Mouse (Mus musculus) skeletal muscle tissue, adult 2 months (tissue): ENCODE measurements around the gene Pin1rt1.

Source experiments
- DNase-seq: peaks from one replicate; pipeline ENCODE4 v3.0.0-alpha.2; 2012; ENCODE audit warnings: low read depth, low spot score

The Pin1rt1 gene

GRCm38 (mm10) chr2:104716279-104716678 lies at the start of gene Pin1rt1:
Gene Pin1rt1, minus strand, starts transcription at chr2:104716379.
- DNase-seq = no peak

DNA sequence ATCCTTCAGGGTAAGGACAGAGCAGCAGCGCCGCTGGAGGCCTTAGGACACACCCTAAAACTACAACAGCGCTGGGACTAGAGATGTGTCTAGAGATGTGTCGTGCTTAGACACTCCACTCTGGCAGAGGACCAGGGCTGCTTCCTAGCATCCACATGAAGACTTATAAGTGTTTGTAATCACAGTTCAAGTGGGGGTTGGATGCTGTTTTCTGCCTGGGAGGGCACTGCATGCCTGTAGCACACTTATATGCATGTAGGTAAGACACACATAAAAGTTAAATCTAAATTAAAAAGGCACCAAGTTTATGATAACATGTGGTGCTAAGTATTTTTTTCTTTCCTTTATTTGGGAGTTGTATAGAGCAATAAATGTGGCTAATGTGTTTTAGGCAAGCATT lies 47.8 kb upstream of the Pin1rt1 start:
- no peak for DNase-seq

- no peak for DNase-seq
These were observed 47.0 kb upstream of the Pin1rt1 start for GRCm38 (mm10) chr2:104763134-104763703.

GRCm38 (mm10) chr2:104750611-104751010 lies 34.4 kb upstream of the Pin1rt1 start:
- DNase-seq = no peak

DNA sequence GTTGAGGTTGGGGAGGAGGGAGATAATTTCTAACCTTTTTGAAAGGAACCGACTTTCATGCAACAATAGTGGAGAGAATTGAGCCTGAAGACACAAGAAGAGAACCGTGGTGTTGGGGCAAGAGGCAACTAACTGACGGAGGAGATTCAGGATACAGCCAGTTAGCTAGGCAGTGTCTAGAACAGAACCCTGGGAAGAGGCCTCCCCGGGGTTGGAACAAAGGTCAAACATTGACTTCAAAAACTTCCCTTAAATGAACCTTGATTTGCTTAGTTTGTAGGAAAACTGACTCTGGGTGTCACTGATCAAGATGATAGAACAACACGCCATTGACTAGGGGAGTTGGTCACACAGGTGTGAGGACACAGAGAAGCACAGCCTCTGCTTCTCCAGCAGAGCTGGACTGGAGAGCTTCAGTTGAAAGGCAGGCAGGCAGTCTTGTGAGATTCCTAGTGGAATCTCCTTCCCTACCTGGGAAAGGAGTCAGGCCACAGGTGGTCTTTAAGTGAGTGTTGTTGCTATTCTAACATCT lies 32.5 kb upstream of the Pin1rt1 start:
- DNase-seq = no peak

- no peak for DNase-seq
These were observed 30.1 kb upstream of the Pin1rt1 start for GRCm38 (mm10) chr2:104746251-104746650.

DNA sequence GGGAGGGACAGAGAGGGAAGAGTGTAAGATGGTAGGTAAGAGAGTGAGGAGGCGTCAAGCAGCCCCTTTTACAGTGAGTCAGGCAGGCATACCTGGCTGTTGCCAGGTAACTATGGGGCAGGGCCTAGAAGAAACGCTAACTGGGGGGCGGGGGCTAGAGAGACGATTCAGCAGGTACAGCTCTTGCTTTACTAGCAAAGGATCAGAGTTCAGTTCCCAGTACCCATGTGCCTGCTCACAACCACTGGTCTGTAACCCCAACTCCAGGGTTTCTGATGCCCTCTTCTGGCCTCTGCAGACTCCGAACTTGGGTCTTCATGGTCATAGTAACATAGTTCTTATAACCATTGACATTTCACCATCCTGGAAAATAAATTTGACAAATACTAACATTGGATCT lies 27.8 kb upstream of the Pin1rt1 start:
- DNase-seq = no peak

DNA sequence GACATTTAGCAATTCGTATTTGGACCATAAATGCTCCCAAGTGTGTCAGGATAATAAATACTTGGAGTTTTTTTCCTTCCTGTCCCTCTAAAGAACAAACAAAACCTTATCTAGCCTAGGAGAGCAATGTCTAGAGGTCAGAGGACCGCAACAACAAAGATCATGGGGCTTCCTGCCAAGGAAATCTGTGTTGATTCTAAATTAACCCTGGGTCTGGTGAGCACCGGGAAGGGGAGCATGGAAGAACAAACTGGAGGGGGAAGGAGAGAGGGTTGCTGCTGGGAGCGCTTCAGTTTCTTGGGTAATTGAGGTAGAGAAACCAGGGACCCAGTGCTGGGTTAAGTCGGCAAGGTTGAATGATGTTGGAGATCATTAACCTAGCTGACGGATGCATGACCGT lies 27.0 kb upstream of the Pin1rt1 start:
- no peak for DNase-seq

DNA sequence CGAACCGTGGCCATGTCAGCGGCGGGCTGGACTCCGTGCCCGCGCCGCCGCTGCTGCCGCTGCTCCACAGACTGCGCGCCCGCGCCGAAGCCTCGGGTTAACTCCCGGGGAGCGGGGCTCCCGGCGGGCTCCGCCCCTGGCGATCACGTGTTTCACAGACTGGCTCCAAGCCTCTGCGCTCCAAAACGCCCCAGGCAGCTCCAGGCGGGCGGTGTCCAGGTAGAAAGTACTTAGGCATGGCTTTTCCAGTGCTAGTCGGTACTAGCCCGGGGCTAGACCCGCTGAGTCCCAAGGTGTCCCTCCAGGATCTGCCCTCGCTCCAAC lies 26.5 kb upstream of the Pin1rt1 start, which contains the start of gene Depdc7:
Gene Depdc7 (minus strand): TSS at position 138 of the 324 bp plus-strand sequence.
- DNase-seq = peak; percentile 63

DNA sequence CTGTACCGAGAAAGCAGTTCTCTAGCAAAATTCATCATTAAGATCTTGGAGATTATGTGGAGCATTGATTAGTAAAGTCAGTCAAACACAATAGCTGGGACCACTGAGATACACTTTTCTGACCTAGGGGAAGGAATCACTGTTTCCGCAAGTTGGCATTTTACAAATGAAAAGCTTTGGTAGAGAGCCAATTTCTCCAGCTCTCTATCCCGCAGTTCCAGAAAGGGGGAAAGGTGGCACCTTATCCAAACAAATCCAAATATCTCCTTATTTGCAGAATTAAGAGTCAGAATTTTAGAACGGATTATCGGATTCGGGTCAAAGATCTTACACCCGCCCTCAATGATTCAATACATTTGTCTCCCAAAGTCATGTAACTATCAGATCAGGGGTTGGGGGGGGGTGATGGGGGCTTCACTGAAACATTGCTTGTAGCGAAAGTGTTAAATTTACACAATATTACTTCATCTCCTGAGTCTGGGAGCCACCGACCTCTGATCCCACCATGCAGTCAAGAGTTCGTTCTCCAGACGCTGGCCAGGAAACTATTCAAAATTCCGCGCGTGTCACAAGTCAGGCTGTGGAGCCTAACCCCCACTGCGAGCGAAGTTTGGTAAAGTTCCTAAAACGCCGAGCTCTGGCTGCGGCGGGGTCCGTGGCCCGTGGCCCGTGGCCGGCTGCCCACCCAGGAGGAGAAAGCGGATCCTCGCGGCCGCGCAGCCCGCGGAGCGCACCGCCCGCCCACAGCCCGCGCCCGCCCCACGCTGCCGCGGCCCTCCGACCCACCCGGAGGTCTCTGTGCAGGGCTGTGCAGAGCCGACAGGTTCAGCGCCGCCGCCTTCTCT lies 25.9 kb upstream of the Pin1rt1 start:
- DNase-seq = no peak

DNA sequence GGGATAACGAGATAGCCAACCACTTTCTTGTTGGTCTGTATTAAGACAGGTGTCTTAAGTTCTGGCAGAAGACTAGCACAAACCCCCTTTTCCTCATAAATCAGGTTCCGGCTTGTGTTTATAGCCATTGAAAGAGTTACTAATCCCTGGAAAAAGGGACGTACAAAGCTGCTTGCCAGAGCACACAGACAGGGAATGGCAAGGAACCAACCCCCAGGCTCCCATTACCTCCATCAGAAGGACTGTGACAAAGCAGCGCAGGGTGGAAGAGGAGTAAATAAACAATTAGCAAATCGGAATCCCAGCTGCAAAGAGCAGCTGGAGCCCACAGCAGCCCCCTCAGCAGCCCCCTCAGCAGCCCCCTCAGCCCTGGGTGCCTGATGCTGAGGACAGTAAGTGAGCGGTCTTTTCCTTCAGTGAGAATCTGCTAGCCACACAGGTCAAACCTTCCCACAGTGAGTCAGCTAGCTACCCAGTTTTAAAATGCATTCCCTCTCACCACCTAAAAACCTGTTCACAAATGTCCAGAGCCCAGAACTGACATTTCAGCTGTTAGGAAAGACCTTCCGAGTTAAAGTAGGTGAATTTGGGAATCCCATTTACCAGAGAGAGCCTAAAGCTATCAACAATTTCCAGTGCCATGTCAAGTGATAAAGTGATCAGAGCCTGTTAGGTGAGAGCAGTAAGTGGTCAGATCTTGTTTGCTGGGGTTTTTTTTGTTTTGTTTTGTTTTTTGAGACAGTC lies 25.0 kb upstream of the Pin1rt1 start:
- DNase-seq = no peak

DNA sequence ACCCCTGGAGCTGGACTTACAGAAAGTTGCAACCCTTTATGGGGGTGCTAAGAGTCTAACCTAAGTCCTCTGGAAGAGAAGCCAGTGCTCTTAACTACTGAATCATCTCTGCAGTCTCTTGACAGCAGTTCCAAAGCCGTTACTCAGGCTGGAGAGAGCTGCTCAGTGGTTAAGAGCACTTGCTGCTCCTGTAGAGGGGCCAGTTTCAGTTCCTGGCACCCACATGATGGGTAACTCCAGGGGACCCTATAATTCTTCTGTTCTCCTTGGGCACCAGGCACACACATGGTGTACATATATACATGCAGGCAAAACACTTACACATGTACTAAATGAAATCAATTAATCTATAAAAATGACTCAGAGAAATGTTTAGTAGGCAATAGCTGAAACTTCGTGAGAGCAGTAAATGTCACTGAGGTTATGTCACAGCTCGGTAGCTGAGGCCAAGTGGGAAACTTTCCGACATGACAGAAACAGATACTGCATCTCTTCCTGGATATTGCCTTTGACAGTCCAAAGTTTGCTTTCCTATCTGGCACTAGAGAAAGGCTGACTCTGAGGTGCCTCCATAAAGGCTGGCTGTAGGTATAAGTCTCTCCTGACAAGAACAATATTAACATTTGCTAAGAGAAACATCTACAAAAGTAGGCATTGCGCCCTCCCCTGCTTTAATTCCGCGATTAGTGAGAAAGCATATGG lies 24.2 kb upstream of the Pin1rt1 start:
- DNase-seq = no peak

GRCm38 (mm10) chr2:104739691-104740090 lies 23.5 kb upstream of the Pin1rt1 start:
- DNase-seq = no peak

DNA sequence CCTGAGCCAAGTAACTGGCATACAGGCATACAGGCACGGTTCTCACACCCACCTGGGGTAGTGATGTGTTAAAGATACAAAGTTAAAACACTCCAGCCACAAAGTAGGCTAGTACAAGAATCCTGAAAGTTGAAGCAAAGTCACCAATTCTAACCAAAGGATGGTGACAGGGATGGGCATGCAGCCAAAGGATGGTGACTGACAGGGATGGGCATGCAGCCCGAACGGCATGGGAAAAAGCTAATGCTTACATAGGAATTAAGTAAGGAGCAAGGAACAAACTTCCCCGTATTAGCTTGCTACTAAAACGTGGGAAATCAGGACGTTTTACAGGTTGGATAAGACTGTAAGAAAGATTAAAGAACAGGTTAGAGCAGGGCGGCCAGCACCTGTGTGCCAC lies 20.1 kb upstream of the Pin1rt1 start:
- DNase-seq = no peak

- DNase-seq = no peak
These were observed 16.5 kb upstream of the Pin1rt1 start for GRCm38 (mm10) chr2:104732562-104733256.

DNA sequence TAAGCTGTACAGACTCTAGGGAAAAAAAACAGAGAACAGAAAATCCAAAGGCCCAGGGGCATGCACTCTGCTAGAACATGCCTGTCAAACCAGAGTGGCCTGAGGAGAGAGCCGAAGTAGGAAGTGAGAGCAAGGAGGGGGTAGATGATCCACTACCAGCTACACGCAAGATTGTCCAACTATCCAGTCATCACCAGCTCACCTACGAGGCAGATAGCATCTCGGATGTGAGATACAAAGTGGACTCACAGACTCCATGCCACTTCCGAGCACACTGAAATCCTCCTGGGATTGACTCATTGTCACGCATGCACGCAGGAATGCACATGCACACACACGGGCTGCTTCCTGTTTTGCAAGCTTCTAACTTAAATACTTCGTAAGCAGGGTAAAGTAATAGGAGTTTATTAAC lies 15.9 kb upstream of the Pin1rt1 start:
- no peak for DNase-seq

GRCm38 (mm10) chr2:104727369-104727768 lies 11.2 kb upstream of the Pin1rt1 start:
- DNase-seq = no peak

DNA sequence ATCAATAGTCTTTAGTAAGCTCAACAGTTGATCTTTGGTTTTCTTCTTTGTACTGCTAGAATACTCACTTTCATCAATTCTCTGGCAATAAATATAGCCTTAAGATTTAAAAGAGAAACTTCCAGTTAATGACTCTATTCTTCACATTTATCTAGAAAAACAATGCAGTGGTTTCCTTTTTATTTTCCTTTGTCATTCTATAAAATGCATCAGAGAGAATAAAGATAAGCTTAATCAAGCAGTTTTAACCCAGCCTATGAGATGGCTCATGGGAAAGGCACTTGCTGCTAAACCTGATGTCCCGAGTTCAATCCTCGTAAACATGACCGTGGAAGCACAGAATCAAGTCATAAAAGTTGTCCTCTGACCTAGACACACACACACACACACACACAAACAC lies 5.8 kb upstream of the Pin1rt1 start:
- no peak for DNase-seq

DNA sequence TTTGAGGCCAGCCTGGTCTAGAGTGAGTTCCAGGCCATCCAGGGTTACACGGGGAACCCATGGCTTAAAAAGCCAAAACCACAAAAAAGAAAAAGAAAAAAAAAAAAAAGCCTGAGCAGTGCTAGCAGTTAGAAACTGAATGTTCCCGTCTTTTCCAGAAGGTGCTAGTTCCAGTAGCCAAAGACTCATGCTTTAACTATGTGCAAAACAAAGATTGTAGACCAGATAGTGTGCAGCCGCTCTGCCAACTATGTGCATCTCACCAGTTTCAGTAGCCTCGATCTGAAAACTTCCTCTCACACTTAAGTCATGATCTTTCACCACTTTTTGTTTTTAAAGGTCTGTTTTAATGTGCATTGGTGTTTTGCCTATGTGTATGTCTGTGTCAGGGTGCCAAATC lies 1.6 kb upstream of the Pin1rt1 start:
- DNase-seq = no peak

GRCm38 (mm10) chr2:104717231-104717735 lies 1.1 kb upstream of the Pin1rt1 start:
- peak; percentile 45 for DNase-seq

GRCm38 (mm10) chr2:104714254-104714691 lies 1.9 kb downstream of the Pin1rt1 start:
- peak; percentile 9 for DNase-seq
